Mouse (Mus musculus) embryonic stem cell, embryonic (primary cell): ENCODE measurements around the gene Wdr61.
"Not testable (repeated sequence)": the region's sequence is repeated elsewhere in the genome, so short reads cannot be mapped to it uniquely, and the experiment has no call there.

Experiments
- CTCF ChIA-PET, 4 experiments: fragments of 300-600 bp in 2 of 4; fragments of 350-600 bp in 2 of 4; sonication (Branson Sonifier 250); formaldehyde crosslinking; loops; one replicate each; lab custom pipeline; 2022; ENCODE audit warnings: inconsistent platforms in 2 of 4; lab: Charles Lee
- POLR2A ChIA-PET, 4 experiments: fragments of 300-600 bp in 2 of 4; fragments of 350-600 bp in 2 of 4; sonication (Branson Sonifier 250); formaldehyde crosslinking; loops; one replicate each; lab custom pipeline; 2022; ENCODE audit warnings: antibody characterized with exemption in 4 of 4, inconsistent platforms in 1 of 4; lab: Charles Lee

Wdr61 gene

GRCm38 (mm10) chr9:54700746-54701145, 33.6 kb downstream of the Wdr61 start:
- ChIA-PET POLR2A (no interaction called here), CTCF (interaction anchor here in 1 of 4 experiments (0.6 kb wide), 1 partner anchor 122 kb away, joined by 5 read pairs; no protein-coding TSS in a partner anchor)

DNA sequence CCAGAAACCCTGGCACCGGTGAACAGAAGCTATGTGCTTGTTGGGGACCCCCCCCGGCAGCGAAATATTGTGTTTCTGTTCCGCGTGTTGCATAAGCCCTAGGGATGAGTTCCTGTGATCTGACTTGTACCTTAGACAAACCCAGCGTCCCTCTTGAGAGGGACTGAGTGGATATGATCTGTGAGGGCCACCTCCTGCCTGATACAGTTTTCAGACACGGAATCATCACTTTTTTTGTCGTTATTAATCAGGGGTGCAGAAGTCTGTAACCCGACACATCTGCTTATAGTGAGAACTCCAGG, 34.2 kb downstream of the Wdr61 start:
- POLR2A ChIA-PET: interaction anchor here in 3 of 4 experiments (0.6 to 2.0 kb wide), 7 partner anchors 10 to 360 kb away, joined by 3 to 6 read pairs (median 4); partner anchors contain the start of genes Ireb2 (in 1 of the 3) and Wdr61 (in 1 of the 3)
- CTCF ChIA-PET: interaction anchor here in 1 of 4 experiments (0.7 kb wide), 1 partner anchor 23 kb away, joined by 3 read pairs; no protein-coding TSS in a partner anchor

GRCm38 (mm10) chr9:54699345-54700173, 34.8 kb downstream of the Wdr61 start:
- CTCF ChIA-PET: interaction anchor here in 1 of 4 experiments (0.7 kb wide), 1 partner anchor 23 kb away, joined by 3 read pairs; no protein-coding TSS in a partner anchor
- POLR2A ChIA-PET: interaction anchor here in 3 of 4 experiments (0.6 to 2.0 kb wide), 10 partner anchors 10 to 360 kb away, joined by 3 to 6 read pairs (median 3); partner anchors contain the start of genes Ireb2 (in 1 of the 3) and Wdr61 (in 1 of the 3)

GRCm38 (mm10) chr9:54699087-54699344, 35.3 kb downstream of the Wdr61 start:
- POLR2A ChIA-PET: interaction anchor here in 3 of 4 experiments (0.5 to 2.0 kb wide), 9 partner anchors 11 to 446 kb away, joined by 3 to 7 read pairs (median 3); partner anchors contain the start of gene Ireb2 (in 1 of the 3)
- CTCF ChIA-PET: interaction anchor here in 2 of 4 experiments (0.7 to 1.4 kb wide), 2 partner anchors 22 to 141 kb away, joined by 3 to 4 read pairs; no protein-coding TSS in a partner anchor

GRCm38 (mm10) chr9:54698318-54699086, 35.8 kb downstream of the Wdr61 start, which contains the start of gene Dnaja4:
TSS of gene Dnaja4 (plus strand) at chr9:54698873.
- POLR2A ChIA-PET: interaction anchor here in 3 of 4 experiments (0.5 to 2.0 kb wide), 7 partner anchors 12 to 446 kb away, joined by 3 to 7 read pairs (median 3); partner anchors contain the start of gene Ireb2 (in 1 of the 3)
- CTCF ChIA-PET: interaction anchor here in 3 of 4 experiments (0.6 to 1.4 kb wide), 5 partner anchors 13 to 693 kb away, joined by 3 to 5 read pairs (median 4); no protein-coding TSS in a partner anchor

- POLR2A ChIA-PET: not testable (repeated sequence)
- CTCF ChIA-PET: interaction anchor here in 1 of 4 experiments (1.8 kb wide), 1 partner anchor 14 kb away, joined by 5 read pairs; no protein-coding TSS in a partner anchor
Measured at GRCm38 (mm10) chr9:54691241-54691805, 43.0 kb downstream of the Wdr61 start.

- CTCF ChIA-PET: interaction anchor here in 1 of 4 experiments (1.8 kb wide), 1 partner anchor 14 kb away, joined by 5 read pairs; no protein-coding TSS in a partner anchor
- POLR2A ChIA-PET: not testable (repeated sequence)
Measured at GRCm38 (mm10) chr9:54690697-54691096, 43.6 kb downstream of the Wdr61 start.

DNA sequence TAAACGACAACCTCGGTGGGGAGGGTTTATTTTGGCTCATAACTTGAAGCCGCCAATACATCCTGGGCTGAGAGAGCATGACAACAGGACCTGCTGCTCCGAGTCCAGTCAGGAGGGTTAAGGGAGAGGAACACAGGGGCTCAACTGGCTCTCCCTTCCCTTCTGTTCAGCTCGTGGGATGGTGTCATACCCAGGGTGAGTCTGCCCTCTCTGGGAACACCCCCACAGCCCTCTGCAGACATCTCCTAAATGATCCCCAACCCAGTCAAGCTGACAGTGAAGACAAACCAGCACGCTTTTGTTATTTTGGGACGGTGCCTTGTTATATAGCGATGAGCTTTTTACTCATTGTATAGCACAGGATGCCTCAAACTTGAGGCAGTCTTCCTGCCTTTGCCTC, 44.9 kb downstream of the Wdr61 start:
- CTCF ChIA-PET: interaction anchor here in 1 of 4 experiments (1.2 kb wide), 1 partner anchor 13 kb away, joined by 3 read pairs; no protein-coding TSS in a partner anchor
- POLR2A ChIA-PET: no interaction called here

- CTCF ChIA-PET: interaction anchor here in 3 of 4 experiments (0.5 to 2.6 kb wide), 4 partner anchors 10 to 11 kb away, joined by 3 to 9 read pairs (median 7); no protein-coding TSS in a partner anchor
Measured at GRCm38 (mm10) chr9:54687246-54688236, 46.8 kb downstream of the Wdr61 start.

GRCm38 (mm10) chr9:54683814-54684605, 50.3 kb downstream of the Wdr61 start:
- ChIA-PET CTCF (no interaction called here), POLR2A (no interaction called here)

More at GRCm38 (mm10) chr9:54687246-54688236, 46.8 kb downstream of the Wdr61 start:
- POLR2A ChIA-PET: interaction anchor here in 2 of 4 experiments (0.7 to 1.3 kb wide), 4 partner anchors 10 to 151 kb away, joined by 3 read pairs; no protein-coding TSS in a partner anchor

DNA sequence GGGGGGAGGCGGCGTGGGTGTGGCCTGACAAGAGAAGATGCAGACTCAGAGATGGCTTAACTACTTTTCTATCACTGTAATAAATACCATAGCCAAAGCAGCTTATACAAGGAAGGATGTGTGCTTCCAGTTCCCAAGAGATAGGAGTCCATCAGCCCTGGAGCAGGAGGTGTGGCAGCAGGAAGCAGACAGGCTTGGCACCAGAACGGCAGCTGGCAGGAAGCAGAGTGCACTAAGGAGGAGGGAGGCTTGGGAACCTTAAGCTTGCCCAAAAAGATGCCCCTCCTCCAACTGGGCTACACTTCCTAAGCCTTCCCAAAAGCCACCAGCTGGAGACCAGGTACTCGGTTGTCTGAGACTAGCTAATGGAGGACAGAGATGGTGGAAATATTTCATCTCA, 51.5 kb downstream of the Wdr61 start:
- ChIA-PET CTCF (interaction anchor here in 1 of 4 experiments (0.9 kb wide), 1 partner anchor 56 kb away, joined by 3 read pairs; no protein-coding TSS in a partner anchor), POLR2A (no interaction called here)

GRCm38 (mm10) chr9:54676531-54676986, 57.8 kb downstream of the Wdr61 start:
- CTCF ChIA-PET: interaction anchor here (0.5 to 3.2 kb wide), 73 partner anchors 9 to 478 kb away, joined by 3 to 26 read pairs (median 4); partner anchors contain the start of genes Dnaja4 (in 2 of the 4), Wdr61 (in 2 of the 4), AY074887 (in 1 of the 4) and Hykk (in 1 of the 4)
- POLR2A ChIA-PET: interaction anchor here in 2 of 4 experiments (0.7 to 1.6 kb wide), 4 partner anchors 10 to 187 kb away, joined by 3 to 4 read pairs (median 3); partner anchors contain the start of gene Ireb2 (in 1 of the 2)

GRCm38 (mm10) chr9:54673887-54674286, 60.4 kb downstream of the Wdr61 start:
- POLR2A ChIA-PET: no interaction called here
- CTCF ChIA-PET: interaction anchor here in 3 of 4 experiments (0.6 to 1.0 kb wide), 3 partner anchors 60 to 293 kb away, joined by 3 to 4 read pairs (median 3); no protein-coding TSS in a partner anchor

- ChIA-PET CTCF (interaction anchor here in 2 of 4 experiments (1.0 to 1.9 kb wide), 2 partner anchors 58 kb away, joined by 3 to 4 read pairs; no protein-coding TSS in a partner anchor), POLR2A (interaction anchor here in 1 of 4 experiments (0.5 to 1.1 kb wide), 3 partner anchors 33 to 1104 kb away, joined by 3 to 5 read pairs (median 4); no protein-coding TSS in a partner anchor)
Measured at GRCm38 (mm10) chr9:54671962-54672361, 62.4 kb downstream of the Wdr61 start.

DNA sequence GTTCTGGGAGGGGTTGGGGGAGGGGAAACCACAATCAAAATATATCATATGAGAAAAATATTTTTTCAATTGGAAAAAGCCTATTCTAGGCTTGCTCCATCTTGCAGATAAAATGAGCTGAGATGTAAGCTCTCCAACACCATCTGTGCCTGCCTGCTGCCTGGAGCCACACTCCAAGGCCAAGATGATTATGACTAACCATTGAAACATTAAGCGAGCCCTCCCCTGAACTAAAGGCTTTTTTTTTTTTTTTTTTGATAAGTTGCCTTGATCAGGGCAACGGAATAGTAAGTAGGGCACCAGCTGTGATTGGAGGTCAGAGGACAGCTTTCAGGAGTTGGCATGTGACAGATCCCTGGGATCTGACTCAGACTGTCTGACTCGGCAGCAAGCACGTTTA, 65.9 kb downstream of the Wdr61 start:
- ChIA-PET POLR2A (no interaction called here), CTCF (interaction anchor here in 2 of 4 experiments (0.6 to 2.1 kb wide), 3 partner anchors 8 to 1414 kb away, joined by 4 to 5 read pairs (median 5); no protein-coding TSS in a partner anchor)
